Mouse (Mus musculus) left cerebral cortex, adult 11 months (tissue): ENCODE measurements around the gene Camk2n1.
A peak's percentile ranks its signal among the peaks of the same experiment; 100 is the strongest.

ENCODE experiments used
- DNase-seq: peaks from one replicate; pipeline ENCODE4 v3.0.0; 2022; ENCODE audit warnings: low spot score

Camk2n1 gene

GRCm38 (mm10) chr4:138465446-138465845 is 11.3 kb downstream of the Camk2n1 start:
- no peak for DNase-seq

- DNase-seq = no peak
Measured at GRCm38 (mm10) chr4:138466690-138467089, 12.6 kb downstream of the Camk2n1 start.

- no peak for DNase-seq
Measured at GRCm38 (mm10) chr4:138467451-138467850, 13.3 kb downstream of the Camk2n1 start.

GRCm38 (mm10) chr4:138469080-138469479 is 15.0 kb downstream of the Camk2n1 start:
- no peak for DNase-seq

- no peak for DNase-seq
Measured at GRCm38 (mm10) chr4:138471241-138471640, 17.1 kb downstream of the Camk2n1 start.

GRCm38 (mm10) chr4:138479595-138479994 is 25.5 kb downstream of the Camk2n1 start:
- DNase-seq = peak; percentile 79

GRCm38 (mm10) chr4:138480962-138481361 is 26.8 kb downstream of the Camk2n1 start:
- DNase-seq = no peak

GRCm38 (mm10) chr4:138482721-138483120 is 28.6 kb downstream of the Camk2n1 start:
- DNase-seq = no peak

GRCm38 (mm10) chr4:138488241-138488640 is 34.1 kb downstream of the Camk2n1 start:
- DNase-seq = no peak

GRCm38 (mm10) chr4:138491088-138491487 is 37.0 kb downstream of the Camk2n1 start:
- no peak for DNase-seq

GRCm38 (mm10) chr4:138493161-138494001 is 39.3 kb downstream of the Camk2n1 start:
- DNase-seq = no peak

- DNase-seq = no peak
Measured at GRCm38 (mm10) chr4:138494905-138495304, 40.8 kb downstream of the Camk2n1 start.

- no peak for DNase-seq
Measured at GRCm38 (mm10) chr4:138495775-138496174, 41.7 kb downstream of the Camk2n1 start.

GRCm38 (mm10) chr4:138496746-138497520 is 42.8 kb downstream of the Camk2n1 start:
- DNase-seq = no peak

GRCm38 (mm10) chr4:138499856-138500645 is 45.9 kb downstream of the Camk2n1 start:
- DNase-seq = no peak

- no peak for DNase-seq
Measured at GRCm38 (mm10) chr4:138501048-138501447, 46.9 kb downstream of the Camk2n1 start.

GRCm38 (mm10) chr4:138504632-138505101 is 50.6 kb downstream of the Camk2n1 start:
- DNase-seq = peak; percentile 81

GRCm38 (mm10) chr4:138505171-138505870 is 51.2 kb downstream of the Camk2n1 start:
- DNase-seq = no peak

- DNase-seq = no peak
Measured at GRCm38 (mm10) chr4:138507903-138508302, 53.8 kb downstream of the Camk2n1 start.
